Mouse (Mus musculus) ES-E14 (cell line): ENCODE measurements at regions not wholly inside any gene's neighbourhood (a gene's known extent, or its start where the extent isn't known, plus 50 kb on each side); places are given as distances from the start of the nearest gene placed in this dataset.

ENCODE experiments used
- DNase-seq: peaks from one replicate; pipeline ENCODE4 v3.0.0-alpha.2; 2013; ENCODE audit warnings: low read depth, low spot score
- H3K27ac ChIP-seq: 2 replicates; pipeline ENCODE4 v1.5.1; 2012; ENCODE audit warnings: low read depth, mild to moderate bottlenecking, low read length, moderate library complexity, mixed read lengths; ENCODE audit not compliant: poor library complexity, insufficient read depth, severe bottlenecking
- H3K36me3 ChIP-seq: 2 replicates; pipeline ENCODE4 v1.6.1; 2012; ENCODE audit warnings: mild to moderate bottlenecking, low read length, moderate library complexity, mixed read lengths; ENCODE audit not compliant: control insufficient read depth, poor library complexity, insufficient read depth, severe bottlenecking
- H3K4me1 ChIP-seq, 2 experiments: fragments of 150-350 bp in 1 of 2; sonication (generic) in 1 of 2; 2 replicates each; pipeline ENCODE4 v1.6.1; 2012; ENCODE audit warnings: low read length in 2 of 2, mild to moderate bottlenecking in 1 of 2, mixed read lengths in 1 of 2; ENCODE audit not compliant: control insufficient read depth in 2 of 2, insufficient read depth in 2 of 2, poor library complexity in 1 of 2
- H3K4me3 ChIP-seq, 2 experiments: fragments of 150-350 bp in 1 of 2; sonication (generic) in 1 of 2; 2 replicates each; pipeline ENCODE4 v1.5.1; 2012; ENCODE audit warnings: low read length in 2 of 2, low read depth in 1 of 2, mild to moderate bottlenecking in 1 of 2, mixed read lengths in 1 of 2; ENCODE audit not compliant: insufficient read depth in 1 of 2, poor library complexity in 1 of 2, severe bottlenecking in 1 of 2
- H3K9ac ChIP-seq: 2 replicates; pipeline ENCODE4 v1.6.1; 2012; ENCODE audit warnings: low read depth, mild to moderate bottlenecking, low read length, mixed read lengths; ENCODE audit not compliant: poor library complexity, insufficient read depth, severe bottlenecking
- H3K9me3 ChIP-seq: fragments of 150-350 bp; sonication (generic); 2 replicates; pipeline ENCODE4 v1.6.1; 2012; ENCODE audit warnings: low read depth, mild to moderate bottlenecking, low read length; ENCODE audit not compliant: control insufficient read depth, insufficient read depth
- CHD2 ChIP-seq: IDR thresholded peaks from 2 replicates; pipeline ENCODE4 v1.6.1; 2014; ENCODE audit warnings: mild to moderate bottlenecking, low read depth, low read length, inconsistent platforms
- HCFC1 ChIP-seq: IDR thresholded peaks from 2 replicates; pipeline ENCODE4 v1.6.1; 2012; ENCODE audit warnings: low read length, inconsistent platforms, borderline replicate concordance; ENCODE audit not compliant: insufficient read depth
- MAFK ChIP-seq: IDR thresholded peaks from 2 replicates; pipeline ENCODE4 v1.6.1; 2014; ENCODE audit warnings: mild to moderate bottlenecking, low read depth, low read length, inconsistent platforms; ENCODE audit not compliant: insufficient read depth
- ZC3H11A ChIP-seq: IDR thresholded peaks from 2 replicates; pipeline ENCODE4 v1.6.1; 2012; ENCODE audit warnings: low read depth, mild to moderate bottlenecking, inconsistent platforms, low read length, borderline replicate concordance
- ZNF384 ChIP-seq: IDR thresholded peaks from 2 replicates; pipeline ENCODE4 v1.6.1; 2012; ENCODE audit warnings: low read depth, low read length, inconsistent platforms
- in situ Hi-C, 2 experiments: fragments of 600-800 bp; cut with MboI; formaldehyde crosslinking; loops; one replicate each; pipeline ENCODE4 v1.15.1; 2025; ENCODE audit warnings: low sequenced_read_pairs in 2 of 2, inconsistent platforms in 1 of 2; ENCODE audit not compliant: unreplicated experiment in 2 of 2

- TF ChIP-seq HCFC1 (no peak), CHD2 (no peak), ZNF384 (no peak), MAFK (no peak), ZC3H11A (no peak)
- H3K36me3 ChIP-seq: no peaks in the 10 kb centered on the region
- H3K4me1 ChIP-seq: peaks cover 0 to 2% of the 10 kb centered on the region in 2 experiments; a peak in 1 of 4 replicates
- H3K27ac ChIP-seq: no peak overlapping the region
- no peak overlapping the region for H3K9ac ChIP-seq
- H3K4me3 ChIP-seq: no peak overlapping the region
- H3K9me3 ChIP-seq: no peaks in the 10 kb centered on the region
- DNase-seq: no peak
- in situ Hi-C loops: no loop called here
These were observed 143.3 kb upstream of the BB014433 start for GRCm38 (mm10) chr8:15189079-15189612.
